Mouse (Mus musculus) testis, adult 2 months (tissue): ENCODE data around the gene Cdsn.

Experiments used
- CTCF ChIP-seq: fragments of 200-500 bp; IDR thresholded peaks from 2 replicates; pipeline ENCODE4 v1.5.1; 2012; ENCODE audit warnings: low read depth, mild to moderate bottlenecking, inconsistent platforms, low read length, moderate library complexity; ENCODE audit not compliant: control insufficient read depth, insufficient read depth, insufficient replicate concordance
- POLR2A ChIP-seq: fragments of 200-500 bp; IDR thresholded peaks from 2 replicates; pipeline ENCODE4 v1.6.1; 2012; ENCODE audit warnings: low read depth, mild to moderate bottlenecking, inconsistent platforms, low read length, moderate library complexity; ENCODE audit not compliant: control insufficient read depth

GRCm38 (mm10) chr17:35526644-35527043 lies 25.3 kb upstream of the Cdsn start:
- TF ChIP-seq POLR2A (no peak), CTCF (no peak)
